Mouse (Mus musculus) G1E (cell line): ENCODE results near the gene H2afy. TPM values are rescaled to one million over a fixed set of nuclear protein-coding genes. Genes with fewer than 3 reads are reported as not detected.

Experiments
- ATAC-seq: 2 replicates; pipeline ENCODE4 v1.8.0; 2016; ENCODE audit warnings: mild to moderate bottlenecking; ENCODE audit not compliant: insufficient number of reproducible peaks, poor library complexity, low FRiP score, severe bottlenecking; ENCODE audit errors: extremely low read depth
- DNase-seq: peaks from one replicate; pipeline ENCODE4 v3.0.0; 2012; ENCODE audit warnings: low spot score
- H3K27me3 ChIP-seq: 2 replicates; pipeline ENCODE4 v1.6.1; 2012; ENCODE audit warnings: mild to moderate bottlenecking, low read length, inconsistent platforms; ENCODE audit not compliant: insufficient read depth
- H3K36me3 ChIP-seq: replicated peaks from 2 replicates; pipeline ENCODE3; 2012; ENCODE audit warnings: mild to moderate bottlenecking, inconsistent platforms
- H3K4me1 ChIP-seq: 2 replicates; pipeline ENCODE4 v1.6.1; 2012; ENCODE audit warnings: low read depth, low read length, inconsistent platforms, mixed read lengths; ENCODE audit not compliant: insufficient read depth
- H3K4me3 ChIP-seq: 2 replicates; pipeline ENCODE4 v1.5.1; 2012; ENCODE audit warnings: low read depth, mild to moderate bottlenecking, inconsistent platforms, low read length, moderate library complexity, mixed read lengths
- H3K9me3 ChIP-seq: replicated peaks from 2 replicates; pipeline ENCODE4 v1.6.1; 2012; ENCODE audit warnings: inconsistent platforms
- CTCF ChIP-seq: IDR thresholded peaks from 2 replicates; pipeline ENCODE4 v1.5.1; 2012; ENCODE audit warnings: low read depth, low read length, inconsistent platforms, mixed read lengths
- GATA1 ChIP-seq: IDR thresholded peaks from 2 replicates; pipeline ENCODE4 v1.6.1; 2012; ENCODE audit warnings: borderline replicate concordance, low read length, inconsistent platforms, mixed read lengths
- GATA2 ChIP-seq: IDR thresholded peaks from 2 replicates; pipeline ENCODE4 v1.6.1; 2012; ENCODE audit warnings: low read depth, low read length, inconsistent platforms, borderline replicate concordance
- POLR2AphosphoS5 ChIP-seq: IDR thresholded peaks from 2 replicates; pipeline ENCODE4 v1.6.1; 2012; ENCODE audit warnings: low read depth, low read length, inconsistent platforms; ENCODE audit not compliant: insufficient replicate concordance
- TAL1 ChIP-seq: conservative IDR thresholded peaks from 2 replicates; pipeline ENCODE4 v1.6.1; 2012; ENCODE audit warnings: low read depth, low read length, inconsistent platforms, mixed read lengths
- polyA plus RNA-seq: library from polyadenylated mRNA; stranded (reverse); fragments of >175 nt; gene quantifications from 2 replicates; pipeline ENCODE4 v1.2.3, GENCODE M21; 2012
- total RNA-seq, 2 experiments: library from RNA; stranded (forward) in 1 of 2; stranded (reverse) in 1 of 2; fragments of 200-1000 nt in 1 of 2; fragments of >200 nt in 1 of 2; fragmentation: Nextera tagmentation in 1 of 2; gene quantifications; 2 replicates each; pipeline ENCODE4 v1.2.3; 2014 to 2017

The H2afy gene
- total and polyA plus RNA-seq, 3 experiments = 189 to 503 (median 198) TPM

DNA sequence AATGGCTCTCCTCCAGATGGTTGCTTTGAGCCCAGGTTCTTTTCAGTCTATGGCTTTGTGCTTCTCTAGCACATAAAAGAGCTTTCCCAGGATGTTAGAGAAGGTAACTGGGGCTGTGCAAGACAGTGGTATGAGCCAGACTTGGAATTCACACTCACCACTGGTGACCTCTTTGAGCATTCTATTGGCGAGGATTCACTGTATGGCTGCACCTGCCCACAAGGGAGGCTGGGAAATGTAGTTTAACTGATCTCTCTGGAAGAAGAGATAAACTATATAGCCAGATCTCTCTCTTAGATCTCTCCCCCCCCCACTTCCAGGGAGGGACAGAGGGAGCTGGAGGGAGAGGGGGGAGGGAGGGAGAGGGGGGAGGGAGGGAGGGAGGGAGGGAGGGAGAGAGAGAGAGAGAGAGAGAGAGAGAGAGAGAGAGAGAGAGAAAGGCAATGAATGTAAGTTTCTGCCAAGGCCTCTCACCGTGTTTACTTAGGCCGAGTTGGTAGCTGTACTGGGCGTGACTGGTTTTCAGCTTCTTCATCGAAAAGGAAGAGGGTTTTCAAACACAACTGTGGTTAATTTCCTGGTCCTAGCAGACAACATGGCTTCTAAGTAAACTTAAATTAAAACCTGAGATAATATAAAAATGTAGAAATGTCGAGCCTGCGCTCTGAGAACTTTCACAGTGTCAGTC, 16.8 kb upstream of the H2afy start:
- Histone ChIP-seq H3K27me3 (peaks cover 12% of the 10 kb centered on the region), H3K4me3 (no peak overlapping the region; the same call in 1 of the 2 replicates), H3K36me3 (no peaks in the 10 kb centered on the region), H3K4me1 (peaks cover 45% of the 10 kb centered on the region), H3K9me3 (no peaks in the 10 kb centered on the region)
- ATAC-seq = peak; percentile 61
- no peak for TF ChIP-seq TAL1
- no peak for TF ChIP-seq CTCF
- TF ChIP-seq GATA1 = no peak
- TF ChIP-seq GATA2 = no peak
- TF ChIP-seq POLR2AphosphoS5 = no peak
- DNase-seq = peak; percentile 42

DNA sequence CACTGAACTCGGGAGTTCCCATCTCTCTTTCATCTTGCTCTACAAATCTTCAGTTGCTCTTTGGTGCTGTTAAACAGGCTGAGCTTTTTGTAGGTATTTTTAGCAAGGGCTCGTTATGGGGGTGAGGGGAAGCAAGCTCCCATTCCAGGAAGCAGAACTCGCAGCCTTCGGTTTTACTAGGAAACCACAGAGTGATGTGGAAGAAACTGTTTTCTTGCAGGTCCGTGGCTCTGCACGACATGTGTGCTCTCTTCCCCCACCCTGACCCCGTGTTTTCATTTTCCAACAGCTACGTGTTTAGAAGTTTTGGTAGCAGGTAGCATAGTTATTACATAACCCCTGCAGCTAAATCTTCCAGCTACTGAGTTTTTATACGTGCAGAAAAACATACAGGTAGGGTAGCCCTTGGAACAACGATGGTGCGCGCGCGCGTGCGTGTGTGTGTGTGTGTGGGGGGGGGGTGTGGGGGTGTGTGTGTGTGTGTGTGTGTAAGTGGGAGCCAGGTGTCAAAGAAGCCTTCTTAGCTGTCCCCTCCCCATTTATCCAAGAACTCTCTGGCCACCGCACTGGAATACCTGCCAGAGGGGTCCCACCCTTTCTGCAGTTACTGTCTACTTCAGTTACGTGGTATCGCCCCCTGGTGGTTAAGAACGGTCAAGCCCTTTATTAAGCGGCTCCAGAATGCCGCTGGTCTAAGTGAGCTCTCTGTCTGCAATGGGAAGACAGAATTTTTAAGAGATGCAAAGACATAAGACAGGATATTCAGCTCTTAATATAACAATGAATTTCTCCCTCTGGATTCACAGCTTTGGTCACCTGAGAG, 15.5 kb upstream of the H2afy start:
- Histone ChIP-seq H3K36me3 (no peaks in the 10 kb centered on the region), H3K9me3 (no peaks in the 10 kb centered on the region), H3K4me1 (peaks cover 57% of the 10 kb centered on the region), H3K27me3 (peaks cover 6% of the 10 kb centered on the region), H3K4me3 (peak overlapping the region; percentile 69)
- TF ChIP-seq GATA1 = no peak
- peak; percentile 58 for TF ChIP-seq CTCF
- peak; percentile 72 for ATAC-seq
- DNase-seq = peak; percentile 67

DNA sequence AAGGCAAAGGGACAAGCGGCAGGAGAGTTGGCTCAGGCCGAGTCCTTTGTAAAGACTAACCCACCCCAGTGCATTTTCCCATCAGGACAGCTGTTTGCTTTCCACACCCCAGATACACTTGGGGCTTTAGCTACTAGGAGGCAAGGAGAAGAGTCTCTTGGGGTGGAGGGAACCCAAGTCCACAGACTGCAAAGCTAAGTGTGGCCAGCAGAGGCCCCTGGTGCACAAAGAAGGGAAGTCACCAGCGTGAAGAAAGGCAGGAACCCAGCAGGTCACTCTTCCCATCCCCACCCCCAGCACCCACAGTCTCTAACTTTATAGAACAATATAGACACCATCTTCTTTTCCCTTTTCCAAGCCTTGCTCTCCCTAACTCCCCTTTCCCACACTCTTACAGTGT, 9.4 kb upstream of the H2afy start:
- DNase-seq = no peak
- TF ChIP-seq GATA1 (no peak), CTCF (peak; percentile 44)
- no peaks in the 10 kb centered on the region for H3K36me3 ChIP-seq
- H3K27me3 ChIP-seq = peaks cover 11% of the 10 kb centered on the region; the same call in 1 of the 2 replicates
- H3K9me3 ChIP-seq = no peaks in the 10 kb centered on the region
- H3K4me1 ChIP-seq = peaks cover 60% of the 10 kb centered on the region
- ATAC-seq = peak; percentile 72
- no peak overlapping the region for H3K4me3 ChIP-seq

DNA sequence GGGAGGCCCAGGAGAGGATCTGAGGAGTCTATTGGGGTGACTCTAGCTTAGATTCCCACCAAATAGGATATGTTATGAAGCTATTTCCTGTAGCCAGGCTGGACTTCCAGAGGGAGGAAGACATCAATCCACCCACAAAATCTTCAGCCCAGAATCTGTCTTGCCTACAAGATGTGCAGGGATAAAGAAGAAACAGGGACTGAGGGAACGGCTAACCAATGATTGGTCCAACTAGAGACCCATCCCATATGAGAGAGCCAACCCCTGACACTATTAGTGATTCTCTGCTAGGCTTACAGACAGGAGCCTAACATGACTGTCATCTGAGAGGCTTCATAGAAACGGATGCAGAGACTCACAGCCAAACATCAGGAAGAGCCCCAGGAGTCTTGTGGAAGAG, 7.9 kb upstream of the H2afy start:
- peaks cover 11% of the 10 kb centered on the region; the same call in 1 of the 2 replicates for H3K27me3 ChIP-seq
- ATAC-seq (no peak), DNase-seq (no peak)
- TF ChIP-seq GATA1 (no peak), GATA2 (no peak), CTCF (no peak), POLR2AphosphoS5 (no peak), TAL1 (no peak)
- no peaks in the 10 kb centered on the region for H3K9me3 ChIP-seq
- no peak overlapping the region for H3K4me3 ChIP-seq
- H3K36me3 ChIP-seq = no peaks in the 10 kb centered on the region
- peaks cover 53% of the 10 kb centered on the region for H3K4me1 ChIP-seq

DNA sequence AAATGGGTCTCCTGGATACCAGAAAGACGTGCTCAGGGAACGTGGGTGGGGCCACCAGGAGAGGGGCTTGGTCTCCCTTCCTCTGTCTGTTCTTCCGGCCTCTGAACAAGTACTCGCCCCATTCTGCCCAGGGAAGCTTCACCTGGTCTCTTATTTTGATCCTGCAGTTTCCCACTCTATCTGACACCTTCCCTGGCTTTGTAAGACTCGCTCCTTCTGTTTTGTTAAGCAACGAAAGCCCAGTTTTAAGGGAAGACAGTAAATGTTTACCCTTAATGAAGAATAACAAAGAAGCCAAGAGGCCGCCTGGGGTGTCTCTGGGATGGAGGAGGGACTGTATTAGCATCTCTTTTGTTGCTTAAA, 7.0 kb upstream of the H2afy start:
- peak; percentile 61; the same call in 1 of the 2 replicates for ATAC-seq
- no peaks in the 10 kb centered on the region for H3K36me3 ChIP-seq
- peaks cover 11% of the 10 kb centered on the region; the same call in 1 of the 2 replicates for H3K27me3 ChIP-seq
- DNase-seq = no peak
- TF ChIP-seq GATA1 (no peak), GATA2 (no peak), POLR2AphosphoS5 (no peak), CTCF (no peak), TAL1 (no peak)
- H3K9me3 ChIP-seq = no peaks in the 10 kb centered on the region
- H3K4me3 ChIP-seq = no peak overlapping the region; the same call in 1 of the 2 replicates
- peaks cover 49% of the 10 kb centered on the region for H3K4me1 ChIP-seq

DNA sequence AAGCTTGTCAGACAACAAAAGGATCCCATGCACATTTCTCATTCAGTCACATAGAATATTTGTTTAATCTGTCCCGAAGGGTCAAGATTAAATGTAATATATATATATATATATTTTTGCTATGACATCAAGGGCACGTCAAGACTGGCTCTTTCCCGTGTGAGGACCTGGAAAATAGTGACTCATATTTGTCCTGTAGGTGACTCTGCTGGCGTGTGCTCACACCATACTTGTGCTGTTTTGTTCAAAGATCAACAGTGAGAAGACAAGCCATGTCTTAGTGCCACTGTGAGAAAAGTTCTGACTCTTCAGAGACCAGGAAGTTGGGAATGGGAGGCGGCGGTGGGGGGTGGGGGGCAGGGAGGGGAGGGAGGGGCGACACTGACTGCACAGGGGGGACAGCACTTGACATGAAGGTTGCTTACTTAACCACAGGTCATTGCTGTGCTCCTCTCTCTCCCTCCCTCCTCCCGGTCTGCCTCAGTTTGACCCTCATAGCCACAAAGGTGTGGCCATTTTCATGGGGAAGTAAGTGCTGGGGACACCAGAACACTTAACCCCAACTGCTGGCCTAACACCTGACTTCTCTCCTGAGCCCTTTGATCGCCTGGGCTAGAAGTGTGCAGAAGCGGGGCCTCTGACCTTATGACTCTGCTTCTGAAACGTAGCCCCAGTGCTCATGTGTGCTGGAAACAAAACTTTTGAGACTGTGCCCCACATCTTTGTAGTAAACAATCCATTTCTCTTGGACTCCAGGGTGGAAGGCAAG, 6.4 kb upstream of the H2afy start:
- Histone ChIP-seq H3K27me3 (peaks cover 9% of the 10 kb centered on the region; the same call in 1 of the 2 replicates), H3K4me3 (peak overlapping the region; percentile 24; the same call in 1 of the 2 replicates), H3K36me3 (no peaks in the 10 kb centered on the region), H3K4me1 (peaks cover 45% of the 10 kb centered on the region), H3K9me3 (no peaks in the 10 kb centered on the region)
- DNase-seq = no peak
- ATAC-seq = no peak
- TF ChIP-seq CTCF = no peak
- no peak for TF ChIP-seq GATA2
- TF ChIP-seq TAL1 = no peak
- TF ChIP-seq POLR2AphosphoS5 = no peak
- no peak for TF ChIP-seq GATA1
